Mouse (Mus musculus) forebrain, embryonic 15.5 days (tissue): Measurements from ENCODE around the gene Shisa7. TPM values are rescaled to one million over a fixed set of nuclear protein-coding genes. Genes with fewer than 3 reads are reported as not detected.
"Not testable (repeated sequence)": the region's sequence is repeated elsewhere in the genome, so short reads cannot be mapped to it uniquely, and the experiment has no call there.

Experiments used
- ATAC-seq: fragments of 200-750 bp; cut with Nextera tagmentation; replicated peaks from 2 replicates; pipeline ENCODE4 v1.8.0; 2017; ENCODE audit warnings: mild to moderate bottlenecking, moderate TSS enrichment, moderate library complexity
- H3K27ac ChIP-seq: fragments of 300-500 bp; sonication (generic); replicated peaks from 2 replicates; pipeline ENCODE4 v1.5.1; 2015; ENCODE audit warnings: mild to moderate bottlenecking, inconsistent platforms
- H3K27me3 ChIP-seq: fragments of 300-500 bp; sonication (generic); 2 replicates; pipeline ENCODE4 v1.6.1; 2015; ENCODE audit warnings: inconsistent platforms
- H3K36me3 ChIP-seq: fragments of 300-500 bp; sonication (generic); 2 replicates; pipeline ENCODE4 v1.6.1; 2015; ENCODE audit warnings: mild to moderate bottlenecking, inconsistent platforms
- H3K4me1 ChIP-seq: fragments of 300-500 bp; sonication (generic); 2 replicates; pipeline ENCODE4 v1.6.1; 2015; ENCODE audit warnings: inconsistent platforms
- H3K4me2 ChIP-seq: fragments of 300-500 bp; sonication (generic); replicated peaks from 2 replicates; pipeline ENCODE4 v1.6.1; 2015; ENCODE audit warnings: mild to moderate bottlenecking, inconsistent platforms
- H3K4me3 ChIP-seq: fragments of 300-500 bp; sonication (generic); 2 replicates; pipeline ENCODE4 v1.5.1; 2015; ENCODE audit warnings: mild to moderate bottlenecking, inconsistent platforms
- H3K9ac ChIP-seq: fragments of 300-500 bp; sonication (generic); replicated peaks from 2 replicates; pipeline ENCODE4 v1.6.1; 2015; ENCODE audit warnings: mild to moderate bottlenecking, inconsistent platforms
- H3K9me3 ChIP-seq: fragments of 300-500 bp; sonication (generic); 2 replicates; pipeline ENCODE4 v1.6.1; 2016; ENCODE audit warnings: inconsistent platforms
- WGBS: fragments of 180-500 bp; shearing (Covaris S2); methylation state at CpG from one replicate; pipeline ENCODE4 v1.1.7; 2015; ENCODE audit warnings: mixed read lengths; 5-methylcytosine and 5-hydroxymethylcytosine counted together
- polyA plus RNA-seq: library from polyadenylated mRNA; unstranded; fragments of >200 nt; fragmentation: Nextera tagmentation; extraction: Ambion mirVana; gene quantifications from 2 replicates; pipeline ENCODE4 v1.2.1, GENCODE M21; 2015

Shisa7 gene
- polyA plus RNA-seq, 1 experiment from 2014 or later, result 8.8 TPM

GRCm38 (mm10) chr7:4812303-4813104 is 32.0 kb downstream of the Shisa7 start, which contains the start of gene Ube2s:
Ube2s (minus strand) TSS chr7:4812590.
- peak within 1 kb of the TSS; percentile 81 for H3K4me2 ChIP-seq
- peak; percentile 99 for ATAC-seq
- H3K36me3 ChIP-seq, result peaks cover 18% of the 10 kb centered on the region
- H3K9me3 ChIP-seq, result no peaks in the 10 kb centered on the region
- 0% methylated on average over 62 of the region's 62 CpGs for WGBS
- H3K4me1 ChIP-seq, result peaks cover 34% of the 10 kb centered on the region
- H3K9ac ChIP-seq, result peak within 1 kb of the TSS; percentile 81
- no peaks in the 10 kb centered on the region for H3K27me3 ChIP-seq
- peak within 1 kb of the TSS; percentile 99 for H3K27ac ChIP-seq
- peak within 1 kb of the TSS; percentile 77 for H3K4me3 ChIP-seq

GRCm38 (mm10) chr7:4811842-4812302 is 32.6 kb downstream of the Shisa7 start:
- WGBS, result 0% methylated on average over 31 of the region's 36 CpGs
- no peak for ATAC-seq
- no peaks in the 10 kb centered on the region for H3K27me3 ChIP-seq

GRCm38 (mm10) chr7:4811131-4811530 is 33.4 kb downstream of the Shisa7 start:
- peaks cover 34% of the 10 kb centered on the region for H3K4me1 ChIP-seq
- ATAC-seq, H3K27me3 ChIP-seq, H3K9me3 ChIP-seq, H3K27ac ChIP-seq: not testable (repeated sequence)
- H3K9ac ChIP-seq, result peak overlapping the region; percentile 81
- 33% methylated on average over 10 of the region's 10 CpGs for WGBS
- H3K4me3 ChIP-seq, result peak overlapping the region; percentile 77
- peak overlapping the region; percentile 81 for H3K4me2 ChIP-seq
- H3K36me3 ChIP-seq, result peaks cover 32% of the 10 kb centered on the region

More at GRCm38 (mm10) chr7:4811842-4812302, 32.6 kb downstream of the Shisa7 start:
- peak overlapping the region; percentile 99 for H3K27ac ChIP-seq
- H3K4me2 ChIP-seq, result peak overlapping the region; percentile 81
- peaks cover 24% of the 10 kb centered on the region for H3K36me3 ChIP-seq
- H3K9me3 ChIP-seq, result no peaks in the 10 kb centered on the region
- H3K9ac ChIP-seq, result peak overlapping the region; percentile 81
- peak overlapping the region; percentile 77 for H3K4me3 ChIP-seq
- peaks cover 34% of the 10 kb centered on the region for H3K4me1 ChIP-seq

- no peak for ATAC-seq
- Histone ChIP-seq H3K36me3 (peaks cover 46% of the 10 kb centered on the region), H3K4me2 (no peak overlapping the region), H3K4me1 (peaks cover 27% of the 10 kb centered on the region), H3K27me3 (no peaks in the 10 kb centered on the region), H3K9ac (no peak overlapping the region), H3K9me3 (no peaks in the 10 kb centered on the region), H3K27ac (no peak overlapping the region), H3K4me3 (no peak overlapping the region)
- 93% methylated on average over 7 of the region's 7 CpGs for WGBS
Observed at GRCm38 (mm10) chr7:4806716-4807115, 37.8 kb downstream of the Shisa7 start.

GRCm38 (mm10) chr7:4802247-4802646 is 42.2 kb downstream of the Shisa7 start:
- Histone ChIP-seq H3K4me1 (no peaks in the 10 kb centered on the region), H3K36me3 (peaks cover 31% of the 10 kb centered on the region)

GRCm38 (mm10) chr7:4795767-4796433 is 48.6 kb downstream of the Shisa7 start:
- no peak overlapping the region for H3K9ac ChIP-seq
- 67% methylated on average over 7 of the region's 7 CpGs for WGBS
- H3K4me3 ChIP-seq, result no peak overlapping the region
- H3K9me3 ChIP-seq, result no peaks in the 10 kb centered on the region
- no peaks in the 10 kb centered on the region for H3K27me3 ChIP-seq
- peaks cover 37% of the 10 kb centered on the region for H3K36me3 ChIP-seq
- 0 out of 2 replicates have a peak, but pooled peaks have one; percentile 6 for ATAC-seq
- H3K4me1 ChIP-seq, result peaks cover 20% of the 10 kb centered on the region
- H3K4me2 ChIP-seq, result no peak overlapping the region
- H3K27ac ChIP-seq, result no peak overlapping the region

More at GRCm38 (mm10) chr7:4802247-4802646, 42.2 kb downstream of the Shisa7 start:
- H3K4me2 ChIP-seq, result no peak overlapping the region
- no peak overlapping the region for H3K27ac ChIP-seq
- no peak for ATAC-seq
- H3K4me3 ChIP-seq, result no peak overlapping the region
- H3K27me3 ChIP-seq, result no peaks in the 10 kb centered on the region
- H3K9ac ChIP-seq, result no peak overlapping the region
- H3K9me3 ChIP-seq, result no peaks in the 10 kb centered on the region

- Histone ChIP-seq H3K9ac (no peak overlapping the region), H3K27me3 (no peaks in the 10 kb centered on the region), H3K36me3 (peaks cover 37% of the 10 kb centered on the region), H3K27ac (no peak overlapping the region), H3K9me3 (no peaks in the 10 kb centered on the region), H3K4me2 (no peak overlapping the region), H3K4me3 (no peak overlapping the region), H3K4me1 (peaks cover 20% of the 10 kb centered on the region)
- WGBS, result 84% methylated on average over 3 of the region's 3 CpGs
- ATAC-seq, result no peak
Observed at GRCm38 (mm10) chr7:4794631-4795168, 49.8 kb downstream of the Shisa7 start.

GRCm38 (mm10) chr7:4793674-4794073 is 50.8 kb downstream of the Shisa7 start:
- WGBS, result 42% methylated on average over 4 of the region's 4 CpGs
- Histone ChIP-seq H3K27ac (no peak overlapping the region), H3K4me2 (peak overlapping the region; percentile 78), H3K4me3 (peak overlapping the region; percentile 92), H3K4me1 (peaks cover 30% of the 10 kb centered on the region), H3K27me3 (no peaks in the 10 kb centered on the region), H3K36me3 (peaks cover 37% of the 10 kb centered on the region), H3K9me3 (no peaks in the 10 kb centered on the region), H3K9ac (peak overlapping the region; percentile 93)
- ATAC-seq, result no peak

GRCm38 (mm10) chr7:4793248-4793647 is 51.2 kb downstream of the Shisa7 start:
- WGBS, result under 1% methylated on average over 29 of the region's 31 CpGs

GRCm38 (mm10) chr7:4792278-4793212 is 52.0 kb downstream of the Shisa7 start, which contains the start of gene Rpl28:
Rpl28 (plus strand) TSS chr7:4792874.
- Histone ChIP-seq H3K27me3 (peaks cover 2% of the 10 kb centered on the region; the same call in 1 of the 2 replicates), H3K27ac (peak within 1 kb of the TSS; percentile 89), H3K4me2 (peak within 1 kb of the TSS; percentile 78), H3K4me1 (peaks cover 35% of the 10 kb centered on the region), H3K9me3 (no peaks in the 10 kb centered on the region), H3K36me3 (peaks cover 34% of the 10 kb centered on the region), H3K4me3 (peak within 1 kb of the TSS; percentile 92), H3K9ac (peak within 1 kb of the TSS; percentile 93)
- WGBS, result 1% methylated on average over 54 of the region's 54 CpGs
- peak; percentile 92 for ATAC-seq

More at GRCm38 (mm10) chr7:4793248-4793647, 51.2 kb downstream of the Shisa7 start:
- Histone ChIP-seq H3K27ac (peak overlapping the region; percentile 89), H3K4me1 (peaks cover 34% of the 10 kb centered on the region), H3K9ac (peak overlapping the region; percentile 93), H3K4me2 (peak overlapping the region; percentile 78), H3K36me3 (peaks cover 37% of the 10 kb centered on the region), H3K4me3 (peak overlapping the region; percentile 92)
- H3K27me3 ChIP-seq, H3K9me3 ChIP-seq: not testable (repeated sequence)
- peak; percentile 18 for ATAC-seq

- H3K4me1 ChIP-seq, result peaks cover 31% of the 10 kb centered on the region
- peak within 1 kb of the TSS; percentile 53 for H3K4me3 ChIP-seq
- WGBS, result 10% methylated on average over 33 of the region's 40 CpGs
- no peaks in the 10 kb centered on the region for H3K9me3 ChIP-seq
- peak within 1 kb of the TSS; percentile 71 for H3K9ac ChIP-seq
- no peak within 1 kb of the TSS for H3K27ac ChIP-seq
- ATAC-seq, result no peak
- H3K4me2 ChIP-seq, result peak within 1 kb of the TSS; percentile 91
- H3K27me3 ChIP-seq, result peaks cover 4% of the 10 kb centered on the region; the same call in 1 of the 2 replicates
- H3K36me3 ChIP-seq, result peaks cover 5% of the 10 kb centered on the region
Observed at GRCm38 (mm10) chr7:4789436-4789935, 55.0 kb downstream of the Shisa7 start, which contains the start of gene Tmem238. Tmem238 (minus strand) TSS chr7:4789656.
